Mouse (Mus musculus): Measurements from ENCODE around the gene Tubgcp6.

The Tubgcp6 gene

DNA sequence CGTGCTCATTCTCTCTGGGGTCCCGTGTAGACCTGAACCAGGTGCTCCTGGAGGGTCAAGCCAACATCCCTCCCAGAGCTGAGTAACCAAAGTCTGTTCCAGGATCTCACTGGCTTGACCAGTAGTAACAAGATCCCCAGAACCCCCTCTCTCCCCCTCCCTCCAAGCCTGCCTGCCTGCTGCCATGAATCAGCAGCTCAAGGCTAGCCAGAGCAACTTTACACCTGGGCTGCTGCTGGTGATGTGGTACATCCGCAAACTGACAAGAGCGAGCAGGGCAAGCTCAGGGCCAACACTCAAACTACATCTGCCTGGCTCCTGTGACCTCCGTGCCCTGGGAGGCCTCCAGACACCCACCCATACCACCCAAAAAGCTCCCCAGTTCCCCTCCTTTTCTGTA is 18.5 kb upstream of the Tubgcp6 start:
- no peak for DNase-seq (ENCODE audit: low read depth)

DNA sequence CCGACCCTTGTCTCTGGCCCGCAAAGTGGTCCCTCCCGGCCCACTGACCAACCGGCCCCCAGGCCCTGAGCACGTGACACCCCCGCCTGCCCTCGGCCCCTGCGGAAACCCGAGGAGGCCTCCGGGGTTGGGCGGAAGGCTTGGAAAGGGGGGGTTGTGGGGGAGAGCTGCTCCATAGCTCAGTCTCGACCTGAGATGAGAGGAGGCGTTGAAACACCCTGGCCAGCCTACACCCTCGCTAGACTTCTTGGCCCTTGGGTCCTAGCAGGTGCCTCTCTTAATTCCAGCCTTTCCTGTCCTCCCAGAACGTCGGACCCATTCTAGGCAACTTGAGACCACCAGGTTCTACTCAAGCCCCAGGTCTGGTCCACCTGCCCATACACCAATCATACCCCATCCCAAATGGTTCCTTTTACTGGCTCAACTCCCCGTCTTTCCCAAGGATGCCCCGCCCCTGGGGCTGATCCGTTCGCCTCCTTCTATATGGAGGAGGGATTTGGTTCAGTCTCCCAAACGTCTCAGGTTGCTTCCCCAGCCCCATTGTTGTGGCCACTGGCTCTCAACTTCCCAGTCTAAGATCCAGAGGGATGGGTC is 17.8 kb upstream of the Tubgcp6 start, which contains the start of gene Mapk12:
Gene Mapk12 (minus strand): TSS at position 45 of the 594 bp plus-strand sequence.
- DNase-seq (ENCODE audit: low read depth), result no peak

DNA sequence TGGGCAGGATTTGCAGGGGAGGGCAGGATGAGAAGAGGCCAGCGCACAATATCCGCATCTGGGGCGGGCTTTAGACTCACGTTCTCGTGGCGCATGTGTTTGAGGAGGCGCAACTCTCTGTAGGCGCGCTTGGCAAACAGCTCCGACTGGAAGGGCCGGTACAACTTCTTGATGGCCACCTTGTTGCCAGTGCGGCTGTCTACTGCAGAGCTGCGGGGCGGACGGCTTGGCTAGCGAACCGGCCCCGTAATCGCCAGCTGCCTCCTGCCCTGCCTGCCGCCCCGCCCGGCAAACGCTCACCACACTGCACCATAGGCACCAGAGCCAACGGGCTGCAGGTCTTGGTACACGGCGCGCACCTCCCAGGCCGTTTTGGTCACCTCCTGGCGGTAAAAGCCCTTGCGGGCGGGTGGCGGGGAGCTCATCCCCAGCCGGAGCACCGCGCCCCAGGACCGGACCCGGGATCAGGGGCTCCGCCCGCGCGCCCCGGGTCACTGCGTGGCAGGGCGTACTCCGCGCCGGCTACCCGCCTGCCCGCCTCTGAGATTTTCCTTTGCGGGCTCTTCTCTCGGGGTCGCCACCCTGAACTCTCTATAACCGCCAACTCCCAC is 17.2 kb upstream of the Tubgcp6 start:
- no peak for DNase-seq (ENCODE audit: low read depth)

DNA sequence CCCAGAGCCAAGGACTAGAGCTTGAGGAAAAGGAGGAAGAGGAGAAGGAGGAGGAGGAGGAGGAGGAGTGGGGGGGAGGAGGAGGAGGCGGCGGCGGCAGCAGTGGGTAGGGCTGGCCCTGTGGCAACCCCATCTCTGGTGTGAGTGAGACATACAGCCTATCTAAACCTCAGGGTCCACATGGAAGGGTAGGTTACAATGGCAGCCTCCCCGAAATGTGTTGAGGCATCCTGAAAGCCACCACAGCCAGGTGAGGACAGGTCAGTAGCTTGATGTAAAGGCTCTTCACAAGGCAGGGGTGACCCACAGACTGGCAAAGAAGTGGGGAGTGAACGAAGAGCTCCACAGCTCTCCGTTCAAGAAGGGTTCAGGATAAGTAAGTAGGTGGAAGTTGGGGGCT is 15.6 kb upstream of the Tubgcp6 start:
- no peak for DNase-seq (ENCODE audit: low read depth)

GRCm38 (mm10) chr15:89138046-89138405 is 15.1 kb upstream of the Tubgcp6 start:
- DNase-seq (ENCODE audit: low read depth), result no peak

- DNase-seq (ENCODE audit: low read depth), result no peak
Measured at GRCm38 (mm10) chr15:89137378-89138045, 14.6 kb upstream of the Tubgcp6 start.

GRCm38 (mm10) chr15:89136461-89137155 is 13.7 kb upstream of the Tubgcp6 start:
- no peak for DNase-seq (ENCODE audit: low read depth)

GRCm38 (mm10) chr15:89131316-89131715 is 8.4 kb upstream of the Tubgcp6 start:
- DNase-seq (ENCODE audit: low read depth), result peak; percentile 90

DNA sequence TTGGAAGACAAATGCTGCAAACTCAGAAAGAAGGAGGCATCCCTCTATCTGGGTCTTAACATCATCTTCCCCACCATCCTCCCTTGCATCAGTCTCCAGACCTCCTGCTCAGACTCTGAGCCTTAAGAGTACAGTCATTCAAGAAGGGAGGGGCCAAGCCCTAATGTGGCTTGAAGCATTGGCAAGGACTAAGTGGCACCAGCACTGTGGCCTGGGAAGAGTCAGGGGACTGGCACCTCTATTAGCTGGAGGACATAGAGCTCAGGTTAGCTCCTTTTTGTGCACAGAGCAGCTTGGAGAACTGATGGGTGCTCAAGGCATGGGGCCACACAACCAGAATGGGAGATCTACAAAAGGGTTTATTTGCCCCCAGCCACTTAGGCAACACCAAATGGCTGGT is 7.3 kb upstream of the Tubgcp6 start:
- DNase-seq (ENCODE audit: low read depth), result no peak

DNA sequence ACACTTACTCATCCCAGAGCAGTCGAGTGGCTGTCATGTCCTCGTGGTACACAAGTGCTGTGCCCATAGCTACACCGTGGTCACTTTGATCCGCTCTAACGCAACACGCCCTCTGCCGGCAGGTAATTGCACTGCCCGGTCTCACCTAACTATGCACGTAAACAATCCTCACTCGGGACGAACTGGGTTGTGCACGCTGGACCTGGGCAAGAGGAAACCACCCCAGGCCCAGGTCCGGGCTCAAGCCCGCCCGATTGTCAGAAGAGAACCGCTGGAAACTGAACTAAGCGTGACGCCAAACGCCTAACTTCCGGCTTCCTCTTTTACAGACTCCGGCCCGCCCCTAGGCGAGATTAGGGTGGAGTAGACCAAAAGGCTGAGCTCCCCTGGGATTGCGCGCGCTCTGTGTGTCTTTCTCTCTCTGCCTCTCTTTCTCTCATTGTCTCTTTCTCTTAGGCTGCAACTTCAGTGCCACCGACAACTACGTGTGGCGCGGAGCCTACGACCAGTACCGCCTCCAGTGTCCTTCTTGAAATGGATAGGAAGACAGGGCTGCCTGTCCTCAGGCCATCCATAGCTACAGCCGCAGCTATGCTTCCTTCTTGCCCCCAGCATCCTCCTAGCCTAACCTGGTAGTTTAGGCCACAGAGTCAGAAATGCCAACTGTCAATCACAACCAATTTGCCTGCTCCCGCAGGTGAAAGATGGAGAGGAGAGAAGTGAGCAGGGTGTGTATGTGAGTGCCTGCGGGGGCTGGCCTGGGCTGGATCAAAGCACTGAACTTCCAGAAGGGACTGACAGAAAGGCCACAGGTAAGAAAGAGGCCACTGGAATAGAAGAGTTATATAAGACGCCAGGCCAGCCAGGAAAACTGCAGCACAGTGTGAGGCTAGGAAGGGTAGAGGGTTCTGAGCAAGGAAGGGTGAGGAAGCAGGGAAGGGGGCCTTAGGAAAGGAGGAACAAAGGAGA is 5.8 kb upstream of the Tubgcp6 start, which contains the start of gene Hdac10:
Gene Hdac10 (minus strand): TSS at position 319 of the 969 bp plus-strand sequence.
- DNase-seq (ENCODE audit: low read depth), result peak; percentile 92

DNA sequence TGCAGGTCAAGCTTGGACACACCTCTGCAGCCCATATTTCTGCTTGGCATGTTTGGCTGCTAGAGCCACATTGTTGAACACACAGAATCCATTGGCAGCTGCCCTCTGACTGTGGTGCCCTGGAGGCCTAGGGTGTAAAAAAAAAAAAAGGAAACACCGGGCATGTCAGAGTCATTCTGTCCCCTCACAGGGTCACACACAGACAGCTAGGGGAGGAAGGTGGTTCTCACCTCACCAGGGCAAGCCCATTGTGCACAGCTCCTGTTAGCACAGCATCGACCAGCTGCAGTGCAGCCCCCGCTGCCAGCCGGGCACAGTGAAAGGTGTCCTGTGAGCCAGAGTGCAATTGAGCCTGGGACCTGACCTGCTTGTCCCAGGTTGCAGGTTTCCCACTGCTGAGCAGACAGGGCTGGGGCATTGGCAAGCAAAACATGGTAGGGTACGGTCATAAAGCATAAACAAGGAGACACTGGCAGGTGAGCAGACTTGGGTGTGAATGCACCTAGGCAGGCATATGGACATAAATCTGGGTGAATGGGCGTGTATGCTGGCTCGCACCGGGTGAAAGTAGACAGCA is 4.5 kb upstream of the Tubgcp6 start:
- no peak for DNase-seq (ENCODE audit: low read depth)

GRCm38 (mm10) chr15:89126622-89127021 is 3.7 kb upstream of the Tubgcp6 start:
- DNase-seq (ENCODE audit: low read depth), result no peak

- no peak for DNase-seq (ENCODE audit: low read depth)
Measured at GRCm38 (mm10) chr15:89125351-89125750, 2.4 kb upstream of the Tubgcp6 start.

- DNase-seq (ENCODE audit: low read depth), result no peak
Measured at GRCm38 (mm10) chr15:89124312-89124711, 1.4 kb upstream of the Tubgcp6 start.

DNA sequence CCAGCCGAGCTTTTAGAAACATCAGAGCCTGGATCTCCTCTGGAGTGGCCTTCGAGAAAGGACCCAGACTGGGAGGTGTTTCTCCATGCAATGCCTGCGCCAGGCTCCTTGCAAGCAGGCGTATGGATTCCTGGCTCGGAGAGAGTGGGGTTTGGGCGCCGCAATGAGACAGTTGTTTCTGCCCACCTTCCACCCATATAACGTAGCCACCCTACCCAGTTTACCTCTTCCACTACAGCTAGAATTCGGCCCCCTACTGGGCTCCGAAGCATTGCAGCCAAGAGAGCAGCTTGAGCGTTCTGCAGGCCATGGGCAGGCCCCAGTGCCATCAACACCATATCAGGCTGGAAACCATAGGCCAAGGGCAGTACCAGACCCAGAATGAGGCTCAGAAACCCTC is 683 bp upstream of the Tubgcp6 start:
- DNase-seq (ENCODE audit: low read depth), result no peak

DNA sequence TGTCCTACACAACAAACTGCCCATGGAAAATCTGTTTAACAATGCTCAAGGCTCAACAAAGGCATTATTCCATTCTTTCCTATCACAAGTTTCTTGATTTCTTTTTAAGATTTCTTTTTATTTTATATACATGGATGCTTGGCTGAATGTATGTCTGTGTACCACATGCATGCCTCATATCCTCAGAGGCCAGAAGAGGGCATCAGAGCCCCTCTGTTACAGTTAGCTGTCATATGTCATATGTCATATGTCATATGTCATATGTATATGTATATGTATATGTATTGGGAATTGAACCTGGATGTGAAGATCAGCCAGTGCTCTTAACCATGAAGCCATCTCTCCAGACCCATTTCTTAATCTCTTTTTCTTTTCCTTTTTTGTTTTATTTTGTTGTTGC is 4.9 kb downstream of the Tubgcp6 start:
- peak; percentile 70 for DNase-seq (ENCODE audit: low read depth)

- no peak for DNase-seq (ENCODE audit: low read depth)
Measured at GRCm38 (mm10) chr15:89110147-89110546, 12.8 kb downstream of the Tubgcp6 start.

DNA sequence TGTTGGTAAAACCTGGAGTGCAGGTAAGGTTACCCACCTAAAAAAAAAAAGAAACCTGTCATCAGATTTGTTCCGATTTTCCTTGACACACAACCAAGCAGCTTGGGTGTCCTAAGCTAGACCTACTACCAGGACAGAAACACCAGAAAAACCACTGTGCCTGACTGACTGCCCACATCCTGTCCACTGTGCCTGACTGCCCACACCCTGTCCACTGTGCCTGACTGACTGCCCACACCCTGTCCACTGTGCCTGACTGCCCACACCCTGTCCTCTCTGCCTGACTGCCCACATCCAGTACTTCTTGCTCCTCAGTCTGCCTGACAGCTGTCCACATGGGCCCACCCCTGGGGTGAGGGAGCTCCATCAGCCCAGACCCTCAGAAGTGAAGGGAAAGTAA is 15.9 kb downstream of the Tubgcp6 start:
- no peak for DNase-seq (ENCODE audit: low read depth)

GRCm38 (mm10) chr15:89106073-89106472 is 16.8 kb downstream of the Tubgcp6 start:
- DNase-seq (ENCODE audit: low read depth), result no peak

DNA sequence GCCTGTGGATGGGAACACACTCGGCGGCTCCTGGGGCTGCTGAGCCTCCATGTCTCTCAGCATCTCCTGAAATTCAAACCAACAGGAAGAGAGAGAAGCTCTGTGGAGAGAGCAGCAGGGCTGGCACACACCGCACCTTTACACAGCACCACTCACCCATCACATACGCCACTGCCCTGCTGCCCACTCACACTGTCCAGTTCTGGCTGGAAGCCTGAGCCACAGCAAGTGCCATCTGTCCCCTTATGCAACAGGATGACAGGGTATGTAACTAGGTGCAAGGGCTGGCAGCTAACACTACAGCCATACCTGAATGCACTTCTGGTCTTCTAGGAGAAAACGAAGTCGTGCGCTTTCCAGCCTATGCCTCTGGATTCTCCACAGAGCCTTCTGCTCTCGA is 18.5 kb downstream of the Tubgcp6 start:
- DNase-seq (ENCODE audit: low read depth), result no peak

GRCm38 (mm10) chr15:89103921-89104320 is 19.0 kb downstream of the Tubgcp6 start:
- no peak for DNase-seq (ENCODE audit: low read depth)
